Mouse (Mus musculus): ENCODE results near the gene Nudt15. TPM values are rescaled to one million over a fixed set of nuclear protein-coding genes. Genes with fewer than 3 reads are reported as not detected.

Nudt15 gene
- polyA plus RNA-seq, 1 experiment from 2014 or later: 11.1 TPM

- no peak for DNase-seq (ENCODE audit: low spot score)
- Histone ChIP-seq H3K9ac (ENCODE audit: low read length) (no peak overlapping the region), H3K9me3 (ENCODE audit: control insufficient read depth, low read length) (no peaks in the 10 kb centered on the region), H3K27ac (ENCODE audit: low read depth, low read length) (peak overlapping the region; percentile 50; the same call in 1 of the 2 replicates), H3K4me2 (ENCODE audit: low read depth, low read length, severe bottlenecking) (no peak overlapping the region), H3K36me3 (ENCODE audit: control insufficient read depth, insufficient read depth, low read length) (no peaks in the 10 kb centered on the region), H3K4me3 (ENCODE audit: low read depth, low read length) (no peak overlapping the region), H3K27me3 (ENCODE audit: control insufficient read depth, insufficient read depth, low read length) (no peaks in the 10 kb centered on the region), H3K4me1 (replicated peaks; ENCODE audit: control insufficient read depth, insufficient read depth, low read length) (0 out of 2 replicates have a peak, but pooled peaks cover 4% of the 10 kb centered on the region)
- 76% methylated on average over 13 of the region's 13 CpGs for WGBS
- ATAC-seq (replicated peaks; ENCODE audit: low FRiP score): no peak
Observed at GRCm38 (mm10) chr14:73503237-73503933, 44.7 kb downstream of the Nudt15 start.

- Histone ChIP-seq H3K4me3 (ENCODE audit: low read depth, low read length) (no peak overlapping the region), H3K27ac (ENCODE audit: low read depth, low read length) (peak overlapping the region; percentile 25; the same call in 1 of the 2 replicates), H3K36me3 (ENCODE audit: control insufficient read depth, insufficient read depth, low read length) (no peaks in the 10 kb centered on the region), H3K4me2 (ENCODE audit: low read depth, low read length, severe bottlenecking) (no peak overlapping the region), H3K9me3 (ENCODE audit: control insufficient read depth, low read length) (no peaks in the 10 kb centered on the region), H3K4me1 (replicated peaks; ENCODE audit: control insufficient read depth, insufficient read depth, low read length) (0 out of 2 replicates have a peak, but pooled peaks cover 4% of the 10 kb centered on the region), H3K27me3 (ENCODE audit: control insufficient read depth, insufficient read depth, low read length) (no peaks in the 10 kb centered on the region), H3K9ac (ENCODE audit: low read length) (no peak overlapping the region; the same call in 1 of the 2 replicates)
- DNase-seq (ENCODE audit: low spot score) (no peak), ATAC-seq (replicated peaks; ENCODE audit: low FRiP score) (no peak; the same call in 1 of the 2 replicates)
- 63% methylated on average over 7 of the region's 7 CpGs for WGBS
Observed at GRCm38 (mm10) chr14:73502591-73503184, 45.4 kb downstream of the Nudt15 start.

GRCm38 (mm10) chr14:73501721-73502120 is 46.3 kb downstream of the Nudt15 start:
- ATAC-seq (replicated peaks; ENCODE audit: low FRiP score) (no peak), DNase-seq (ENCODE audit: low spot score) (no peak)
- Histone ChIP-seq H3K9ac (ENCODE audit: low read length) (no peak overlapping the region), H3K4me1 (replicated peaks; ENCODE audit: control insufficient read depth, insufficient read depth, low read length) (0 out of 2 replicates have a peak, but pooled peaks cover 4% of the 10 kb centered on the region), H3K27me3 (ENCODE audit: control insufficient read depth, insufficient read depth, low read length) (no peaks in the 10 kb centered on the region), H3K4me2 (ENCODE audit: low read depth, low read length, severe bottlenecking) (no peak overlapping the region), H3K27ac (ENCODE audit: low read depth, low read length) (no peak overlapping the region), H3K4me3 (ENCODE audit: low read depth, low read length) (no peak overlapping the region), H3K36me3 (ENCODE audit: control insufficient read depth, insufficient read depth, low read length) (no peaks in the 10 kb centered on the region), H3K9me3 (ENCODE audit: control insufficient read depth, low read length) (no peaks in the 10 kb centered on the region)
- whole genome bisulfite sequencing: 81% methylated on average over 6 of the region's 6 CpGs

GRCm38 (mm10) chr14:73501283-73501682 is 46.8 kb downstream of the Nudt15 start:
- H3K27ac ChIP-seq (ENCODE audit: low read depth, low read length): no peak overlapping the region
- no peak for ATAC-seq (replicated peaks; ENCODE audit: low FRiP score)
- no peak overlapping the region for H3K4me2 ChIP-seq (ENCODE audit: low read depth, low read length, severe bottlenecking)
- no peaks in the 10 kb centered on the region for H3K36me3 ChIP-seq (ENCODE audit: control insufficient read depth, insufficient read depth, low read length)
- H3K27me3 ChIP-seq (ENCODE audit: control insufficient read depth, insufficient read depth, low read length): no peaks in the 10 kb centered on the region
- H3K4me3 ChIP-seq (ENCODE audit: low read depth, low read length): no peak overlapping the region
- no peak overlapping the region for H3K9ac ChIP-seq (ENCODE audit: low read length)
- 94% methylated on average over 9 of the region's 9 CpGs for WGBS
- DNase-seq (ENCODE audit: low spot score): no peak
- H3K4me1 ChIP-seq (replicated peaks; ENCODE audit: control insufficient read depth, insufficient read depth, low read length): 0 out of 2 replicates have a peak, but pooled peaks cover 4% of the 10 kb centered on the region
- no peaks in the 10 kb centered on the region for H3K9me3 ChIP-seq (ENCODE audit: control insufficient read depth, low read length)

- no peak overlapping the region for H3K27ac ChIP-seq (ENCODE audit: low read depth, low read length)
- H3K9ac ChIP-seq (ENCODE audit: low read length): no peak overlapping the region
- H3K4me2 ChIP-seq (ENCODE audit: low read depth, low read length, severe bottlenecking): no peak overlapping the region
- H3K9me3 ChIP-seq (ENCODE audit: control insufficient read depth, low read length): no peaks in the 10 kb centered on the region
- H3K27me3 ChIP-seq (ENCODE audit: control insufficient read depth, insufficient read depth, low read length): no peaks in the 10 kb centered on the region
- H3K4me3 ChIP-seq (ENCODE audit: low read depth, low read length): no peak overlapping the region
- DNase-seq (ENCODE audit: low spot score) (no peak), ATAC-seq (replicated peaks; ENCODE audit: low FRiP score) (no peak)
- no peaks in the 10 kb centered on the region for H3K36me3 ChIP-seq (ENCODE audit: control insufficient read depth, insufficient read depth, low read length)
- WGBS: 82% methylated on average over 7 of the region's 7 CpGs
- no peaks in the 10 kb centered on the region for H3K4me1 ChIP-seq (replicated peaks; ENCODE audit: control insufficient read depth, insufficient read depth, low read length)
Observed at GRCm38 (mm10) chr14:73495753-73496152, 52.3 kb downstream of the Nudt15 start.

GRCm38 (mm10) chr14:73494122-73494521 is 53.9 kb downstream of the Nudt15 start:
- no peak overlapping the region for H3K4me2 ChIP-seq (ENCODE audit: low read depth, low read length, severe bottlenecking)
- no peaks in the 10 kb centered on the region for H3K4me1 ChIP-seq (replicated peaks; ENCODE audit: control insufficient read depth, insufficient read depth, low read length)
- DNase-seq (ENCODE audit: low spot score) (no peak), ATAC-seq (replicated peaks; ENCODE audit: low FRiP score) (no peak)
- H3K4me3 ChIP-seq (ENCODE audit: low read depth, low read length): no peak overlapping the region
- whole genome bisulfite sequencing: 81% methylated on average over 6 of the region's 6 CpGs
- no peaks in the 10 kb centered on the region for H3K36me3 ChIP-seq (ENCODE audit: control insufficient read depth, insufficient read depth, low read length)
- no peaks in the 10 kb centered on the region for H3K9me3 ChIP-seq (ENCODE audit: control insufficient read depth, low read length)
- no peak overlapping the region for H3K27ac ChIP-seq (ENCODE audit: low read depth, low read length)
- no peaks in the 10 kb centered on the region for H3K27me3 ChIP-seq (ENCODE audit: control insufficient read depth, insufficient read depth, low read length)
- no peak overlapping the region for H3K9ac ChIP-seq (ENCODE audit: low read length)

- WGBS: 93% methylated on average over 6 of the region's 6 CpGs
- H3K9me3 ChIP-seq (ENCODE audit: control insufficient read depth, low read length): no peaks in the 10 kb centered on the region
- H3K27ac ChIP-seq (ENCODE audit: low read depth, low read length): no peak overlapping the region
- H3K9ac ChIP-seq (ENCODE audit: low read length): no peak overlapping the region
- DNase-seq (ENCODE audit: low spot score) (no peak), ATAC-seq (replicated peaks; ENCODE audit: low FRiP score) (no peak)
- H3K4me3 ChIP-seq (ENCODE audit: low read depth, low read length): no peak overlapping the region
- H3K27me3 ChIP-seq (ENCODE audit: control insufficient read depth, insufficient read depth, low read length): no peaks in the 10 kb centered on the region
- no peak overlapping the region for H3K4me2 ChIP-seq (ENCODE audit: low read depth, low read length, severe bottlenecking)
- H3K4me1 ChIP-seq (replicated peaks; ENCODE audit: control insufficient read depth, insufficient read depth, low read length): no peaks in the 10 kb centered on the region
- no peaks in the 10 kb centered on the region for H3K36me3 ChIP-seq (ENCODE audit: control insufficient read depth, insufficient read depth, low read length)
Observed at GRCm38 (mm10) chr14:73493356-73493755, 54.7 kb downstream of the Nudt15 start.

- no peak overlapping the region for H3K9ac ChIP-seq (ENCODE audit: low read length)
- no peak overlapping the region for H3K4me3 ChIP-seq (ENCODE audit: low read depth, low read length)
- no peaks in the 10 kb centered on the region for H3K4me1 ChIP-seq (replicated peaks; ENCODE audit: control insufficient read depth, insufficient read depth, low read length)
- no peaks in the 10 kb centered on the region for H3K27me3 ChIP-seq (ENCODE audit: control insufficient read depth, insufficient read depth, low read length)
- 92% methylated on average over 5 of the region's 5 CpGs for WGBS
- H3K9me3 ChIP-seq (ENCODE audit: control insufficient read depth, low read length): no peaks in the 10 kb centered on the region
- DNase-seq (ENCODE audit: low spot score): no peak
- ATAC-seq (replicated peaks; ENCODE audit: low FRiP score): no peak
- no peak overlapping the region for H3K4me2 ChIP-seq (ENCODE audit: low read depth, low read length, severe bottlenecking)
- no peaks in the 10 kb centered on the region for H3K36me3 ChIP-seq (ENCODE audit: control insufficient read depth, insufficient read depth, low read length)
- no peak overlapping the region for H3K27ac ChIP-seq (ENCODE audit: low read depth, low read length)
Observed at GRCm38 (mm10) chr14:73486641-73487040, 61.4 kb downstream of the Nudt15 start.
